Mouse (Mus musculus): ENCODE results near the gene Stoml1. TPM values are rescaled to one million over a fixed set of nuclear protein-coding genes. Genes with fewer than 3 reads are reported as not detected.
"Not testable (repeated sequence)": the region's sequence is repeated elsewhere in the genome, so short reads cannot be mapped to it uniquely, and the experiment has no call there.

Stoml1 gene
- polyA plus RNA-seq, 1 experiment = 99.9 TPM

GRCm38 (mm10) chr9:58234502-58235015 is 18.4 kb upstream of the Stoml1 start:
- DNase-seq (ENCODE audit: extremely low spot score in 1 of 2, low spot score in 1 of 2) = no peak

GRCm38 (mm10) chr9:58241780-58242485 is 11.0 kb upstream of the Stoml1 start:
- no peak for DNase-seq (ENCODE audit: extremely low spot score in 1 of 2, low spot score in 1 of 2)

DNA sequence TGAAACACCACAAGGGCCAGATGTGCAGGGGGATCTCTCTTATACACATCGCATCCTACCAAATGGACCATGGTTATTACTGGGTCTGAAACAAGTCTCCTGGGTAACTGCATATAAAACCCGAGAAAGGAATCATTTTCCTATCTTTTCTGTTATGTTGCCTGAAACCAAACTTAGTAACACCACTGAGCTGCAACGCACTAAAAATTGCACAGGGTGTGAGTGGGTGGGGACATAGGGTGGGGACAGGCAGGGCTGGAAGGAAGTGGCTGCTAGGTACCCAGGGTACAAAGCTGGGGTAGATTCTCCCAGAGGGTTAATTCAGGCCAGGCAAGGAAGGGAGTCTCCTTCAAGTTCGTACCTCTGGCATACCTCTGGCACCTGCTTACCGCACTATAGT is 10.3 kb upstream of the Stoml1 start:
- peak in 1 of 2 experiments; percentile 43 for DNase-seq (ENCODE audit: extremely low spot score in 1 of 2, low spot score in 1 of 2)

- DNase-seq (ENCODE audit: extremely low spot score in 1 of 2, low spot score in 1 of 2) = no peak
Measured at GRCm38 (mm10) chr9:58243696-58244095, 9.3 kb upstream of the Stoml1 start.

- no peak for DNase-seq (ENCODE audit: extremely low spot score in 1 of 2, low spot score in 1 of 2)
Measured at GRCm38 (mm10) chr9:58246083-58246591, 6.8 kb upstream of the Stoml1 start.

DNA sequence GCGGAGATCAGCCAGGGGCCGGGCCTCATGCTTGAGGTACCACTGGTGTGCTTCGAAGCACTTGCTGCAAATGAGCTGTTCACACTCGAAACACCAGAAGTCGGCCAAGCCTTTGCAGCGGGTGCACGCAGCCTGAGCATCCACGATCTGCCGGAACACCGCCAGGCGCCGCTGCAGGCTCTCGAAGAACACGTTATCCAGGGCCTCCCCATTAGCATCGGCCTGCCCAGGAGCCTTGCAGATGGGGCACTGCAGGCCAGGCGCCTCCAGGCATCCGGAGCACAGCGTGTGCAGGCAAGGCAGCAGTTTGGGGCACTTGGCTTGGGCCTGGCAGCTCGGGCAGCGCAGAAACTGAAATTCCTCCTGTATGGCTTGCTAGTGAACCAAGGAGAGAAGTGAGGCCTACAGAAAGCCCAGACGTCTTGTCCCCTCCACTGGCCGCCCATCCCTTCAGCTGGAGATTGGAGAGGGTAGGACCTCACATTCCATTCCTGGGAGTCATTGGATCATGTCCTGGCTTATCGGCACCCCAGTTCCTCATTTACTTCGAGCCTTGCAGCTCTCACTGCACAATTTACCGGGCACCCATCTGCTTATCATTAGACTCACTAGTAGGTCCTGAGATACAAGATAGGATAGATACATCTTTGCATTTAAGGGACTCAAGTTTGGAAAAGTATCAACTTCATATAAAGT is 5.8 kb upstream of the Stoml1 start:
- DNase-seq (ENCODE audit: extremely low spot score in 1 of 2, low spot score in 1 of 2) = peak; percentile 66 to 84

- DNase-seq (ENCODE audit: extremely low spot score in 1 of 2, low spot score in 1 of 2) = no peak
Measured at GRCm38 (mm10) chr9:58248746-58249413, 4.1 kb upstream of the Stoml1 start.

DNA sequence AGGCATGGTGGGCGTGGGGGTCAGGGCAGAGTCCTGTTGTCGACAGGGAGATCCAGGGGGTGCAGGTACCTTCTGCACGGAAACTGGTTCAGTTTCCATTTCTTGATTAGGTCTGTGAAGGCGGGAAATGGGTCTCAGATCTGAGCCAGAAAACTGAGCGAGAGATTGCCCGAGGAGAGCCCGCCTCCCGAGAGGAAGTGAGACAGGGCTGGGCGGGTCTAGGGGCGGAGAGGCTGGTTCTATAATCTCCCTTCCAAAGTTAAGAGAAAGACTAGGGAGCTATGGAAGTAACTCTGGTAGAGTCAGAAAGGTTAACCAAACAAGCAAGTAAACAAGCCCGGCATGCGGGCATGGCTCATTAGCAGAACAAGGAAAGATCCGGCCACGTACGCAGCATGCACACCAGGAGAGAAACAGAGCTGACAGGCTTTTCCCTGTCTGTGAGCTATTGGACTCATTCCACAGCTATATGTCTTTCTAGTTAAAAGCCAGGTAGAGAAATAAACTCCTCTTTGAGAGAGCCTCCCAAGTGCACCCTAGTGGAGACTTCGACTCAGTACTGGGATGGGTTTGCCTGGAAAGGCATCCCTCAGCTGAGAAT is 3.3 kb upstream of the Stoml1 start, which contains the start of gene Pml:
Gene Pml, minus strand, starts transcription at position 195 of the 601 bp plus-strand sequence.
- peak in 1 of 2 experiments; percentile 75 for DNase-seq (ENCODE audit: extremely low spot score in 1 of 2, low spot score in 1 of 2)

DNA sequence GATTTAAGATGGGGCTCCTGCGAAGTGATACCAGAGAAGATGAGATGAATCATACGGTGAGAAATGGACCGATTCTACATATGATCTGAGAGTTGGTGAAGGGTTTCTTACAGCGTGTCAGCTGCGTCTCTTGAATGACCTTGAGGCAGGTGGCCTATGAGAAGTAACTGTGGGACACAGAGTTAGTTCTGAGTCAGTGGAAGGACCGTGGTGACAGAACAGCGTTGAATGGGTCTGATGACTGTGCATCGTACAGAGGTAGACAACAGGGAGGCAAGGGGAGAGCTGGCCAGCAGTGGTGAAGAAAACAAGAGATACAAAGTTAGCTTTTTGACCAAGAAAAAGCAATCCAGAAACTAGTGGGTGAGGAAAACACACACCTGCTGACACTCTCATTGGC is 2.6 kb upstream of the Stoml1 start:
- DNase-seq (ENCODE audit: extremely low spot score in 1 of 2, low spot score in 1 of 2) = no peak

DNA sequence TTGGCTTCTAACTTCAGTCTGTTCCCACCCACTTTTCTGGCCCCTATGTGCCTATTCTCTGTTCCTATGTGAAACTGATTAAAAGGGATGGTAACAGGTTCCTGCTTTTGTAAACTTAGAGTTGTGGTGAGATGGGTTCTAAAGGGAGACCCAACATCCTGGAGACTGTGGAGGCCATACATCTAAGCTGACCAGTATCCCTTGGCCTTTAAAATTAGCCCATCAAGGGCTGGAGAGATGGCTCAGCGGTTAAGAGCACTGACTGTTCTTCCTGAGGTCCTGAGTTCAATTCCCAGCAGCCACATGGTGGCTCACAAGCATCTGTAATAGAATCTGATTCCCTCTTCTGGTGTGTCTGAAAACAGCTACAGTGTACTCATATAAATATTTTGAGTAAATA is 2.2 kb upstream of the Stoml1 start:
- DNase-seq (ENCODE audit: extremely low spot score in 1 of 2, low spot score in 1 of 2) = not testable (repeated sequence)

DNA sequence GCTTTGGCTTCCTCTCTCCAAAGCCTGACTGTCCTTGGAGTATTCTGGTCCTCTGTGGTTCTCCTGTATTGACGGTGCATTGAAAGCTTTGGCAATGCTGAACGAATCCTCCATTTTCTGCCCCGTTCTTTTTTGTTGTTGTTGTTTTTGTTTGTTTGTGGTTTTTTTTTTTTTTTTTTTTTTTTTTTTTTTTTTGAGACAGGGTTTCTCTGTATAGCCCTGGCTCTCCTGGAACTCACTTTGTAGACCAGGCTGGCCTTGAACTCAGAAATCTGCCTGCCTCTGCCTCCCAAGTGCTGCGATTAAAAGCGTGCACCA is 800 bp downstream of the Stoml1 start:
- DNase-seq (ENCODE audit: extremely low spot score in 1 of 2, low spot score in 1 of 2) = not testable (repeated sequence)

GRCm38 (mm10) chr9:58255105-58255504 is 2.1 kb downstream of the Stoml1 start:
- DNase-seq (ENCODE audit: extremely low spot score in 1 of 2, low spot score in 1 of 2) = no peak

DNA sequence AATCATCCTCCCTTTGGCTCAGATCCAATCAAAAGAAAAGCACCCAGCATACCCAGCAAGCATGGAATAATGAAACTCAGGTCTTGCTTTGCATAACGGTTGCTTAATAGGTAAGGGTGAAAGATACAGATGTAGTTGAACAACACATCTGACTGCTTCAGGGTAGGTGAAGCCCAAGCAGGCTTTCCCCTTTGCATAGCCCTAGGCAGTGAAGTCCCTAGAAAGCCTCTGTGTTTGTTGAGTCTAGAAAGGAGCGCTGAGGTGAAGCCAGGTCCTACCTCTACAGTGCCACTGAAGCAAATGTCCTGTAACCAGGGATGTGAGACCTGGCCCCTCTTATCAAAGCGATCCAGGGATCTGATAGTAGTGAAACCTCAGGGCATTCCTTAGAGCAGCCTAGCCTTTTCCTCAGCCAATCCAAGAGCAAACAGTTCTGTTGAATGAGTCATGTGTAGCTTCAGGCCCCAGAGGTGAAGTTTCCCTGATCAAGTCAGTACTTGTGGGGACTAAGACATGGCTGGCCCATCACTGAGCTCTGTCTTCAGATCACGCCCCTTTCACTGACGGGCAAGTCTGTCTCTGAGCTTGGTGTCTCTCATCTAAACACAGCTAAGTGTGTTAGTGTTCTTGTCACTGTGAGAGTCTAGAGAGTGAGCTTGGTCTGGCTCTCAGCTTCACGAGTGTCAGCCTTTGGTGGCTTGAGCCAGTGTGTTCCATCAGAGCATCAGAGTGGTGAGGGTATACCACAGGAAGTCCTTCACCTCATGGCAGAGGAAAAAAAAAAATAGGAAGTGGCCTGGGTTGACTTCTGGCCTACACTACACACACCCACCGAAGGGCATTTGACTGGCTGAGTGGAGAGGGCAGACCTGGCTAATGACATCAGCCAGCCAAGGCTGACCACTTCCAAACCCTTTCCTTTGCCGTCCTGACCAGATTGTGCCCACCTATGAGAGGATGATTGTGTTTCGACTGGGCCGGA is 3.0 kb downstream of the Stoml1 start:
- DNase-seq (ENCODE audit: extremely low spot score in 1 of 2, low spot score in 1 of 2) = no peak

- DNase-seq (ENCODE audit: extremely low spot score in 1 of 2, low spot score in 1 of 2) = no peak
Measured at GRCm38 (mm10) chr9:58262507-58262906, 9.5 kb downstream of the Stoml1 start.

DNA sequence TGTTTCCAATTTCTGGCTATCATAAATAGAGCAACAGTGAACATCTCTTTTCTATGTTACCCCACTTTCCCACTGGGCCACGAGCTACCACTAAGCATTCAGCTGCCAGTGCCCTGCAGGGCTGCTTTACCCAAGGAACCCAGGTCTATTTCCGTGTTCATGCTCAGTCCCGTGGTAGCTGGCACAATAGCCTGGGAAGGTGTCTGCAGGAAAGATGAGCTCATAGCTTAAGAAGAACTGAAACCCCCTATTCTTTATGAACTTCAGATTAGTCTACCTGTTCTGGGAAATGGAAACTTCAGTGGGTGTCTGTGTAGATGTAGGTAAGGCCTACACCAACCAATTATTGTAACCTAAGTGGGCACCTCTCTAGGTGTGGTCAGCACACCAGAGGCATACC is 12.4 kb downstream of the Stoml1 start:
- DNase-seq (ENCODE audit: extremely low spot score in 1 of 2, low spot score in 1 of 2) = no peak

GRCm38 (mm10) chr9:58266571-58267011 is 13.6 kb downstream of the Stoml1 start:
- DNase-seq (ENCODE audit: extremely low spot score in 1 of 2, low spot score in 1 of 2) = no peak

DNA sequence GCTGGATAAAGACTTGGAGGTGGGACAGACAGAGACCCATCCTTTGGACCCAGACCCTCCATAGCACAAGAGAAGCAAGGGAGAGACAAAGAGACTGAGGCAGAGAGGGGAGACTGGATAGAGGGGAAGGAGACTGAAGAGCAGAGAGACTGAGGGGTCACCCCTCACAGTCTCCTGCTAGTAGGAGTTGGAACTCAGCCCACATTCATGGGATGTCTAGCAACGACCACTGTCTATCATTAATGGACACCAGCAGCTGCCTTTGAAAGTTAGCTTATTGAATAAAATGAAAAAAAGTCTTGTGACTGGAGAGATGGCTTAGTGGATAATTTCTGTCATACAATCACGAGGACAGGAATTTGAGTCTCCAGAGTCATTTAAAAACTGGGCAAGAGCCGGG is 14.1 kb downstream of the Stoml1 start:
- no peak for DNase-seq (ENCODE audit: extremely low spot score in 1 of 2, low spot score in 1 of 2)

- peak in 1 of 2 experiments; percentile 76 for DNase-seq (ENCODE audit: extremely low spot score in 1 of 2, low spot score in 1 of 2)
Measured at GRCm38 (mm10) chr9:58268384-58269313, 15.7 kb downstream of the Stoml1 start.

DNA sequence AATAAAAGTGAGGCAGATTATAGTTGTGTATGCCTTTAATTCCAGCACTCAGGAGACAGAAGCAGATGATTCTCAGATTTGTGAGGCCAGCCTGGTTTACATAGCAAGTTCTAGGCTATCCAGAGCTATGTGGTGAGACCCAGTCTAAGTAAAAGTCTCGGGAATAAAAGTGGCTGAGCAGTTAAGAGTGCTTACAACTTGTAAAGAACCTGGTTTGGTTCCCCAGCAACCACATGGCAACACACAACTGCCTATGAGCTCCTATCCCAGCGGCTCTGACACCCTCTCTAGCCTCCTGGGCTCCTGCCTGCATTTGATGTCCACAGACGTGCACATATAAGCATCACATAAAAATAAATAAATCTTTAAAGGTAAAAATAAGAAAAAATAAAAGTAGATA is 17.1 kb downstream of the Stoml1 start:
- DNase-seq (ENCODE audit: extremely low spot score in 1 of 2, low spot score in 1 of 2) = no peak
